Mouse (Mus musculus): ENCODE measurements around the gene Cacng1. TPM values are rescaled to one million over a fixed set of nuclear protein-coding genes. Genes with fewer than 3 reads are reported as not detected.

The Cacng1 gene
- polyA plus RNA-seq, 1 experiment from 2014 or later: 1.6 TPM

DNA sequence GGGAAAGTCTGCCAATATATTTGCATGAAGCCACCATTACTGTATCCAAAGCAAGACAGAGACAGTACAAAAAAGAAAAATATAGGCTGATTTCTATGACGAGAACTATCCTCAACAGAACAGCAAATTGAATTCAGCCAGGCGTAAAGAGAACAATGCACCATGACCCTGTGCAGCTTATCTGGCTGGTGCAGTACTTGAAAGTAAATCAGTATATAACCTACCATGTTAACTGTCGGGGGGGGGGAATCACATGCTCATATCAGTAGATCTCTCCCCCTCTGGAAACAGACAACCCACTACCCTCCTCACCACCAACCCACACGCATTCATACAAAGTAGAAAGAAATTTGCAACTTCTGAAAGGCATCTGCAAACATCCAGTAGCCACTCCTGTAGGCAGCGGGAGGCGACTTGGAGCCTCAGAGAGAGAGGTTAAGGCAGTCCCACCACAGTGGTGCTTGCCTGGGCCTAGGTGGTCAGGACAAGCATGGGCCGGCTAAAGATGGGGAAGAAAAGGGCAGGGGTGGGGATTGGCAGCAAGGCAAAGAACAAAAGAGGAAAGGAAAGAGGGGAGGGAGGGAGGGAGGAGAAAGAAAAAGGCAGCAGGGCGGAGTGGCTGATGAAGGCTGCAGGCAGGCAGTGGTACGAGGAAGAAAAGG is 33.5 kb downstream of the Cacng1 start:
- TF ChIP-seq CTCF (IDR thresholded peaks at IDR 0.05): no peak
- TF ChIP-seq EP300 (IDR thresholded peaks at IDR 0.05): no peak
- Histone ChIP-seq H3K9ac (replicated peaks; ENCODE audit: low read depth) (no peak overlapping the region), H3K4me2 (replicated peaks; ENCODE audit: low read depth, low read length) (no peak overlapping the region), H3K27ac (ENCODE audit: low read length) (no peak overlapping the region), H3K27me3 (replicated peaks; ENCODE audit: insufficient read depth, low read length) (no peaks in the 10 kb centered on the region), H3K4me3 (ENCODE audit: low read depth, low read length) (no peak overlapping the region), H3K4me1 (ENCODE audit: insufficient read depth, low read depth, low read length) (no peaks in the 10 kb centered on the region), H3K36me3 (ENCODE audit: insufficient read depth, low read length) (peaks cover 27% of the 10 kb centered on the region; the same call in 1 of the 2 replicates), H3K9me3 (ENCODE audit: low read length) (no peaks in the 10 kb centered on the region)
- ATAC-seq (no peak), DNase-seq (ENCODE audit: low spot score) (no peak)
- 79% methylated on average over 9 of the region's 9 CpGs for WGBS

DNA sequence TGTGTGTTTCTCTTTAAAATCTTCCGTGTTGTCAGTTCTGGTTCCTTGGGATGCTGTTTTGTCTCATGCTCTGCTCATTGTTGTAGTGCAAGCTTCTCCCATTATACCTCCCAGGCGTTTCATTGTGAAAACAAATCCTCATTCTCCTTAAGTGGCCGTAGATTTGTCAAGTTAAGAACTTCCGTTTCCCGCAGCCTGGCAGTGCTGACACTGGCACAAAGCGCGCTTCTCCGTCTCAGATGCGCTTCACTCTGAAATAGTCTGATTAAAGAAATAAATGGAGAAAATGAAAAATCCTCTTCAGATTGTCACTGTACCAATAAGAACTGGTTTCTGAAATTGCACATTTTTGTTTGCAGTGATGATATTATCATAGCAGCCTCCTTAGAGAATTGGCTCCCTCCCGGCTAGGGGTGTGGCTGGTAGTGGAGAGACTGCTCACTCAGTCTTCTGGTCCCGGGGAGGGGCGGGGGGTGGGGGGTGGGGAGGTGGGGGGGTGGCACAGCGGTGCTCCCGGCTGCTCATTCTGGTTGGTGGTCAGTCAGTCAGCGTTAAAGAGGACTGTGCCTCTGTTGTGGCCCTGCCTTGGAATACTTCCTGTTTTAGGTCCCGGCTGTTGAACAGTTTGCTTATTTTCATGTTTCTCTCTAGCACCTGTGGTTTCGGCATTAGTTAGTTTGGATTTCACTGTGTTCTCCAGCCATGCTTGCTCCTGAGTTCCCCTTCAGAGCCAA is 39.9 kb downstream of the Cacng1 start:
- ATAC-seq (no peak), DNase-seq (ENCODE audit: low spot score) (no peak)
- no peak overlapping the region for H3K4me2 ChIP-seq (replicated peaks; ENCODE audit: low read depth, low read length)
- no peak overlapping the region for H3K27ac ChIP-seq (ENCODE audit: low read length)
- no peak overlapping the region for H3K4me3 ChIP-seq (ENCODE audit: low read depth, low read length)
- H3K27me3 ChIP-seq (replicated peaks; ENCODE audit: insufficient read depth, low read length): no peaks in the 10 kb centered on the region
- WGBS: 56% methylated on average over 17 of the region's 17 CpGs
- peaks cover 8% of the 10 kb centered on the region for H3K36me3 ChIP-seq (ENCODE audit: insufficient read depth, low read length)
- TF ChIP-seq EP300 (IDR thresholded peaks at IDR 0.05) (no peak), CTCF (IDR thresholded peaks at IDR 0.05) (no peak)
- no peak overlapping the region for H3K9ac ChIP-seq (replicated peaks; ENCODE audit: low read depth)
- H3K4me1 ChIP-seq (ENCODE audit: insufficient read depth, low read depth, low read length): no peaks in the 10 kb centered on the region
- H3K9me3 ChIP-seq (ENCODE audit: low read length): no peaks in the 10 kb centered on the region

DNA sequence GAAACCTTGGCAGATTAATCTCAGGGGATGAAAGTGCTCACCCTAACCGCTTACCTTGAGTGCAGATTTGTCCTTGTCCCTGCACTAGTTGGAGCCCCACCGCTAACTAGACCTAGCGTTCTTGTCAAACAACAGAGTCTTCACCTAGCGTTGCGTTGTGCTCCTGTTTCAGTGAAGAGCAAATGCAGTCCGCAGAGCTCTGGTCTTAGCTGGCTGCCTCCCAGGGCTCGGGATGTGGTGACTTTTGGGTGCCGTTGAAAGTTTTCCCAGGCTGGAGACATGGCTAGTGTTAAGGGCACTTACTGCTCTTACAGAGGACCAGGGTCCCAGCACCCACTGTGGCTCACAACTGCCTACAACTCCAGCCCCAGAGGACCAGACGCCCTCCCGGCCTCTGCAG is 41.1 kb downstream of the Cacng1 start:
- Histone ChIP-seq H3K9ac (replicated peaks; ENCODE audit: low read depth) (no peak overlapping the region), H3K27me3 (replicated peaks; ENCODE audit: insufficient read depth, low read length) (no peaks in the 10 kb centered on the region), H3K4me1 (ENCODE audit: insufficient read depth, low read depth, low read length) (no peaks in the 10 kb centered on the region), H3K36me3 (ENCODE audit: insufficient read depth, low read length) (peaks cover 19% of the 10 kb centered on the region), H3K4me2 (replicated peaks; ENCODE audit: low read depth, low read length) (no peak overlapping the region), H3K9me3 (ENCODE audit: low read length) (no peaks in the 10 kb centered on the region), H3K4me3 (ENCODE audit: low read depth, low read length) (no peak overlapping the region), H3K27ac (ENCODE audit: low read length) (no peak overlapping the region)
- ATAC-seq: no peak
- WGBS: 82% methylated on average over 10 of the region's 10 CpGs
- TF ChIP-seq EP300 (IDR thresholded peaks at IDR 0.05): no peak
- no peak for TF ChIP-seq CTCF (IDR thresholded peaks at IDR 0.05)
- no peak for DNase-seq (ENCODE audit: low spot score)

DNA sequence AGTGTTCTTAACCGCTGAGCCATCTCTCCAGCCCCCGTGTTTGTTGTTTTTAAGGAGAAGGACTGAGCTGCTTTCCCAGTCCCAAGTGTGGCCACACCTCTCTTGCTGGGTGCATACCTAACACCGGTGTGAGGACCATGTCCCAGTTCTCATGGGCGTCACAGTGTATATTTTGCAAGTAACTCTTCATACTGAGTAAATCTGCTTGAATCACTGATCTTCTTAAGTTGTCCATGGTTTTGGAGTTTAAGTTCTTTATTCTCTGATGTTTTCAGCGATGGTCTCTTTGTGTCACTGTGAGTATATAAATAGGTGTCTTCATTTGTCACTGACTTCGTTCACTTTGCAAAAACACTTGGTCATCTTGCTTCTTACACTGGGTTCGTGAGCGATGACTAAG is 41.7 kb downstream of the Cacng1 start:
- H3K4me2 ChIP-seq (replicated peaks; ENCODE audit: low read depth, low read length): no peak overlapping the region
- 78% methylated on average over 8 of the region's 8 CpGs for WGBS
- ATAC-seq (peak; percentile 40), DNase-seq (ENCODE audit: low spot score) (no peak)
- no peak overlapping the region for H3K9ac ChIP-seq (replicated peaks; ENCODE audit: low read depth)
- H3K36me3 ChIP-seq (ENCODE audit: insufficient read depth, low read length): peaks cover 19% of the 10 kb centered on the region
- no peak overlapping the region for H3K27ac ChIP-seq (ENCODE audit: low read length)
- TF ChIP-seq CTCF (IDR thresholded peaks at IDR 0.05) (no peak), EP300 (IDR thresholded peaks at IDR 0.05) (no peak)
- H3K9me3 ChIP-seq (ENCODE audit: low read length): no peaks in the 10 kb centered on the region
- H3K4me3 ChIP-seq (ENCODE audit: low read depth, low read length): no peak overlapping the region
- H3K27me3 ChIP-seq (replicated peaks; ENCODE audit: insufficient read depth, low read length): no peaks in the 10 kb centered on the region
- H3K4me1 ChIP-seq (ENCODE audit: insufficient read depth, low read depth, low read length): no peaks in the 10 kb centered on the region

DNA sequence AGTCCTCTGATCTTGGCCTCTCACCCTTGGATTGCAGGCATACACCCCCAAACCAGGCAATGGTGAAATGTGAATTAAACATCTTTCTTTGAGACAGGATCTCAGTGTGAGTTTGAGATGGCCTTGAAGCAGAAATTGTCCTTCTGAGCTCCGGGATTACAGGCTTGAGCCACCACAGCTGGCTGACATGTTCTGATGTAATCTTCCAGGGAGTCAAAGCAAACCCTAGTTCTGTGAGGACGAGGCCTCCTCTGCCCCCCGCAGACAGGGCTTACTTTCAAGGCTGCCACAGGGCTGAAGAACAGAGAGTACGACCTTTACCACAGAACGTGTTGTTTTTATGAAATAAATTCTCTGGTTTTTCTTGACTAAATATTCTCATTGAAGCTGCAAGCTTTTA is 42.3 kb downstream of the Cacng1 start:
- Histone ChIP-seq H3K27ac (ENCODE audit: low read length) (no peak overlapping the region), H3K9ac (replicated peaks; ENCODE audit: low read depth) (no peak overlapping the region), H3K4me2 (replicated peaks; ENCODE audit: low read depth, low read length) (no peak overlapping the region), H3K36me3 (ENCODE audit: insufficient read depth, low read length) (peaks cover 19% of the 10 kb centered on the region), H3K4me3 (ENCODE audit: low read depth, low read length) (no peak overlapping the region), H3K27me3 (replicated peaks; ENCODE audit: insufficient read depth, low read length) (no peaks in the 10 kb centered on the region), H3K4me1 (ENCODE audit: insufficient read depth, low read depth, low read length) (no peaks in the 10 kb centered on the region), H3K9me3 (ENCODE audit: low read length) (no peaks in the 10 kb centered on the region)
- TF ChIP-seq CTCF (IDR thresholded peaks at IDR 0.05) (no peak), EP300 (IDR thresholded peaks at IDR 0.05) (no peak)
- DNase-seq (ENCODE audit: low spot score) (peak; percentile 58), ATAC-seq (peak; percentile 50; the same call in 1 of the 2 replicates)
- WGBS: 64% methylated on average over 5 of the region's 5 CpGs

DNA sequence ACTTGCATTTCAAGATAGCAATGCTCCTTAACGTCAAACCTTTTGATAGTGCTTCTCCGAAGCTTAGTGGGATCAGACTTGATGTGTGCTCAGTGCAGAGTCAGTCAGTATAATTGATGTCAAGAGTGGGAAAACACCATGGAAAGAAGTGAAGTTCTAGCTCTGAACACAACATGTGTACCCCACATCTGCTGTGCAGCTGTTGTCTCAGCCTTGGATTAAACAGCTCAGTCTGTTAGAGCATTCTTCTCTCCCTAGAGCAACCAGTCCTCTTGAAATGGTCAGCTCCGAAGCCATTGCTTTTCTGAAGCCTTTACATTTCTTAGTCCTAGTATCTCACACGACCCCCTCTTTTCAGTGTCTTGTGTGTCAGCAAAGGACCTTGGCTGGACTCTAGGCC is 47.3 kb downstream of the Cacng1 start:
- Histone ChIP-seq H3K9ac (replicated peaks; ENCODE audit: low read depth) (no peak overlapping the region), H3K4me3 (ENCODE audit: low read depth, low read length) (no peak overlapping the region), H3K4me1 (ENCODE audit: insufficient read depth, low read depth, low read length) (0 out of 2 replicates have a peak, but pooled peaks cover 5% of the 10 kb centered on the region), H3K4me2 (replicated peaks; ENCODE audit: low read depth, low read length) (no peak overlapping the region), H3K9me3 (ENCODE audit: low read length) (no peaks in the 10 kb centered on the region), H3K27me3 (replicated peaks; ENCODE audit: insufficient read depth, low read length) (no peaks in the 10 kb centered on the region), H3K27ac (ENCODE audit: low read length) (no peak overlapping the region), H3K36me3 (ENCODE audit: insufficient read depth, low read length) (peaks cover 22% of the 10 kb centered on the region)
- ATAC-seq (no peak), DNase-seq (ENCODE audit: low spot score) (no peak)
- TF ChIP-seq CTCF (IDR thresholded peaks at IDR 0.05): no peak
- TF ChIP-seq EP300 (IDR thresholded peaks at IDR 0.05): no peak
- 68% methylated on average over 4 of the region's 4 CpGs for WGBS

Measured in lung, postnatal 0 days (tissue).